Mouse (Mus musculus): ENCODE results near the gene Pigk. TPM values are rescaled to one million over a fixed set of nuclear protein-coding genes. Genes with fewer than 3 reads are reported as not detected.

Gene Pigk
- polyA plus RNA-seq, 1 experiment from 2014 or later: 44.6 TPM

DNA sequence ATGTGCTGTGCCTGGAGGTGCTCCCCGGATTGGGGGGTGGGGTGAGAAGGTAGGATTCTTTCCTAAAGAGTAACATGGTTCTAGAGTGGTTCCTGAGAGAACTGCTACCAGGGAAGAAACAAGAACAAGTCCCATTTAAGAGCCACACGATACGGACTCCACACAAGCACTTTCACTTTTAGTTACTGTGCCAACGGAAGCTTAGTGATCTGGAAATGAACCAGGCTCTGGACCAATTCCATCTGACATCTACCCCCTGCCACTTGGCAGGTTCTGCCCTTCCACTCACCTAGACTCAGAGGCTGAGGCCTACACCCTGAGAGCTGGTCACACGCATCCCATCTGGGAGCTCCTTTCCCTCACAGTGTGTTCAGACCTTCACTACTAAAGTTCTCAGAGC is 78.7 kb downstream of the Pigk start:
- Histone ChIP-seq H3K4me1 (ENCODE audit: insufficient read depth, low read depth, low read length) (no peaks in the 10 kb centered on the region), H3K9me3 (ENCODE audit: low read length) (0 out of 2 replicates have a peak, but pooled peaks cover 3% of the 10 kb centered on the region), H3K9ac (replicated peaks; ENCODE audit: low read depth) (no peak overlapping the region), H3K4me3 (ENCODE audit: low read depth, low read length) (no peak overlapping the region), H3K36me3 (ENCODE audit: insufficient read depth, low read length) (no peaks in the 10 kb centered on the region), H3K27me3 (replicated peaks; ENCODE audit: insufficient read depth, low read length) (no peaks in the 10 kb centered on the region), H3K27ac (ENCODE audit: low read length) (no peak overlapping the region), H3K4me2 (replicated peaks; ENCODE audit: low read depth, low read length) (no peak overlapping the region)
- no peak for ATAC-seq
- no peak for TF ChIP-seq EP300 (IDR thresholded peaks at IDR 0.05)
- TF ChIP-seq CTCF (IDR thresholded peaks at IDR 0.05): no peak
- WGBS: 80% methylated on average over 5 of the region's 5 CpGs
- DNase-seq (ENCODE audit: low spot score): no peak

- TF ChIP-seq CTCF (IDR thresholded peaks at IDR 0.05): no peak
- TF ChIP-seq EP300 (IDR thresholded peaks at IDR 0.05): no peak
- ATAC-seq: no peak
- no peak overlapping the region for H3K27ac ChIP-seq (ENCODE audit: low read length)
- H3K4me1 ChIP-seq (ENCODE audit: insufficient read depth, low read depth, low read length): no peaks in the 10 kb centered on the region
- H3K36me3 ChIP-seq (ENCODE audit: insufficient read depth, low read length): no peaks in the 10 kb centered on the region
- whole genome bisulfite sequencing: 72% methylated on average over 4 of the region's 4 CpGs
- H3K27me3 ChIP-seq (replicated peaks; ENCODE audit: insufficient read depth, low read length): no peaks in the 10 kb centered on the region
- H3K4me3 ChIP-seq (ENCODE audit: low read depth, low read length): no peak overlapping the region
- no peak overlapping the region for H3K9ac ChIP-seq (replicated peaks; ENCODE audit: low read depth)
- H3K4me2 ChIP-seq (replicated peaks; ENCODE audit: low read depth, low read length): no peak overlapping the region
- 0 out of 2 replicates have a peak, but pooled peaks cover 3% of the 10 kb centered on the region for H3K9me3 ChIP-seq (ENCODE audit: low read length)
- DNase-seq (ENCODE audit: low spot score): no peak
Observed at GRCm38 (mm10) chr3:152793006-152793405, 79.1 kb downstream of the Pigk start.

- no peak for DNase-seq (ENCODE audit: low spot score)
- no peaks in the 10 kb centered on the region for H3K27me3 ChIP-seq (replicated peaks; ENCODE audit: insufficient read depth, low read length)
- 77% methylated on average over 4 of the region's 4 CpGs for WGBS
Observed at GRCm38 (mm10) chr3:152796216-152796615, 82.3 kb downstream of the Pigk start.

DNA sequence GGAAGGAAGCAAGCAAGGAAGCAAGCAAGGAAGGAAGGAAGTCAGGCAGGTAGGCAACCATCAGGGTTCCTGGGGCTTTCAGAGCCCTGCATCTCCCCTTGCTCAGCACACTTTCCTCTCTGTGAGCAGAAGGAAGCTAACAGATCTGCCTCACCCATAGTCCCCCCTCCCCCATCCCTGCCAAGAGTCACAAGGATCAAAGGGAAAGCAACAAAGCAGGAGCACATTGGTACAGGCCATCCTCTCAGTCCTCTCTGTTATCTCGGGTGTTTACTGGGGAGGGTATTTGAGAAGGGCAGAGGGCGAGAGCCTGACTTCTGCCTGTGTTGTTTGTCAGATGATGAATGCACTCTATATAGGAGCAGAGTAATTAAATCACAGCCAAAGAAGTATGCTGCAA is 83.5 kb downstream of the Pigk start:
- ATAC-seq (no peak), DNase-seq (ENCODE audit: low spot score) (no peak)
- Histone ChIP-seq H3K9me3 (ENCODE audit: low read length) (0 out of 2 replicates have a peak, but pooled peaks cover 3% of the 10 kb centered on the region), H3K4me1 (ENCODE audit: insufficient read depth, low read depth, low read length) (no peaks in the 10 kb centered on the region), H3K4me3 (ENCODE audit: low read depth, low read length) (no peak overlapping the region), H3K27me3 (replicated peaks; ENCODE audit: insufficient read depth, low read length) (no peaks in the 10 kb centered on the region), H3K36me3 (ENCODE audit: insufficient read depth, low read length) (no peaks in the 10 kb centered on the region), H3K9ac (replicated peaks; ENCODE audit: low read depth) (no peak overlapping the region), H3K27ac (ENCODE audit: low read length) (no peak overlapping the region), H3K4me2 (replicated peaks; ENCODE audit: low read depth, low read length) (no peak overlapping the region)
- TF ChIP-seq CTCF (IDR thresholded peaks at IDR 0.05): no peak
- TF ChIP-seq EP300 (IDR thresholded peaks at IDR 0.05): no peak
- WGBS: 16% methylated on average over 2 of the region's 2 CpGs

More at GRCm38 (mm10) chr3:152796216-152796615, 82.3 kb downstream of the Pigk start:
- no peak overlapping the region for H3K27ac ChIP-seq (ENCODE audit: low read length)
- no peak for ATAC-seq
- H3K36me3 ChIP-seq (ENCODE audit: insufficient read depth, low read length): no peaks in the 10 kb centered on the region
- no peak overlapping the region for H3K4me3 ChIP-seq (ENCODE audit: low read depth, low read length)
- 0 out of 2 replicates have a peak, but pooled peaks cover 3% of the 10 kb centered on the region for H3K9me3 ChIP-seq (ENCODE audit: low read length)
- no peak overlapping the region for H3K4me2 ChIP-seq (replicated peaks; ENCODE audit: low read depth, low read length)
- no peak for TF ChIP-seq CTCF (IDR thresholded peaks at IDR 0.05)
- no peak for TF ChIP-seq EP300 (IDR thresholded peaks at IDR 0.05)
- no peaks in the 10 kb centered on the region for H3K4me1 ChIP-seq (ENCODE audit: insufficient read depth, low read depth, low read length)
- H3K9ac ChIP-seq (replicated peaks; ENCODE audit: low read depth): no peak overlapping the region

DNA sequence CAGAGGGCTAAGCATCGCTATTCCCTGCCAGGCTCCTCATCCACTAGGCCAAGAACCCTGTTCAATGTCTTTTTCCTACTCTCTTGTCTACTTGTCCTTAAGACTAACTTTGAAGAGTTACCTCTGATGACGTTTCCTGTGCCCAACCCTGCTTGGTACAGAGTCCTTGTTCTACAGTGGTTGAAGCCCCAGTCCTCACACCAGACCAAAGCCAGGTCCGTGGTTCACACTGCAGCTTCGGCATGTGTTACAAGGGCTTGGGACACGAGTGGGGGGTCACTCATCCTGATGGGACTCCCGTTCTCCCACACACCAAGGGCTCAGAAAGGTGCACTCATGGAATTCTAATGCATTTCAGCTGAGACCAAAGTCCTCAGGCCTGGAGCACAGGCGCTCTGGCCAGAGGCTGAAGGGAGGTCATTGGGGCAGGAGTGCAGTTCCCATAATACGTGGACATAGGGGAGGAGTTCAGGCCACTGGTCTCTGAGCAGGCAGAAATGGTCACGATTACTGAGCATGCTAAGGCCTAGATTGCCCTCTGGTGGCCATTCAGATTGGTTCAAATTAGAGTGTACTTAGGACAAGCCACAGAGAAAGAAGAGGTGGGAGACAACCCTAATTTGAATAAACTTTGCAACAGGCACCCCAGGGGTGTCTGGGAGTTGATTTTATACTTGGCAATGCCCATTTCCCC is 86.0 kb downstream of the Pigk start:
- no peak for TF ChIP-seq EP300 (IDR thresholded peaks at IDR 0.05)
- peak; percentile 72 for TF ChIP-seq CTCF (IDR thresholded peaks at IDR 0.05)
- DNase-seq (ENCODE audit: low spot score): peak; percentile 69
- peak; percentile 28; the same call in 1 of the 2 replicates for ATAC-seq
- Histone ChIP-seq H3K27me3 (replicated peaks; ENCODE audit: insufficient read depth, low read length) (no peaks in the 10 kb centered on the region), H3K4me3 (ENCODE audit: low read depth, low read length) (no peak overlapping the region), H3K4me1 (ENCODE audit: insufficient read depth, low read depth, low read length) (no peaks in the 10 kb centered on the region), H3K27ac (ENCODE audit: low read length) (no peak overlapping the region), H3K36me3 (ENCODE audit: insufficient read depth, low read length) (no peaks in the 10 kb centered on the region), H3K9me3 (ENCODE audit: low read length) (no peaks in the 10 kb centered on the region), H3K9ac (replicated peaks; ENCODE audit: low read depth) (no peak overlapping the region), H3K4me2 (replicated peaks; ENCODE audit: low read depth, low read length) (no peak overlapping the region)
- WGBS: 75% methylated on average over 9 of the region's 9 CpGs

- Histone ChIP-seq H3K27ac (ENCODE audit: low read length) (no peak overlapping the region), H3K4me1 (ENCODE audit: insufficient read depth, low read depth, low read length) (no peaks in the 10 kb centered on the region), H3K27me3 (replicated peaks; ENCODE audit: insufficient read depth, low read length) (no peaks in the 10 kb centered on the region), H3K36me3 (ENCODE audit: insufficient read depth, low read length) (no peaks in the 10 kb centered on the region), H3K4me2 (replicated peaks; ENCODE audit: low read depth, low read length) (no peak overlapping the region), H3K9me3 (ENCODE audit: low read length) (no peaks in the 10 kb centered on the region), H3K4me3 (ENCODE audit: low read depth, low read length) (no peak overlapping the region), H3K9ac (replicated peaks; ENCODE audit: low read depth) (no peak overlapping the region)
- DNase-seq (ENCODE audit: low spot score) (peak; percentile 17), ATAC-seq (peak; percentile 50; the same call in 1 of the 2 replicates)
- TF ChIP-seq CTCF (IDR thresholded peaks at IDR 0.05): no peak
- TF ChIP-seq EP300 (IDR thresholded peaks at IDR 0.05): no peak
- 66% methylated on average over 4 of the region's 4 CpGs for WGBS
Observed at GRCm38 (mm10) chr3:152813905-152814304, 100.0 kb downstream of the Pigk start.
